Mouse (Mus musculus) embryo, embryonic 11.5 days (tissue): ENCODE measurements around the gene Man1a2.

ENCODE experiments used
- DNase-seq: peaks from one replicate; pipeline ENCODE4 v3.0.0-alpha.2; 2012; ENCODE audit warnings: low read depth, low spot score

The Man1a2 gene

GRCm38 (mm10) chr3:100685087-100685762 is at the start of gene Man1a2:
Gene Man1a2, minus strand, starts transcription at chr3:100685503.
- peak; percentile 70 for DNase-seq

GRCm38 (mm10) chr3:100734482-100735154 is 49.3 kb upstream of the Man1a2 start:
- DNase-seq = no peak

- DNase-seq = no peak
These were observed 46.6 kb upstream of the Man1a2 start for GRCm38 (mm10) chr3:100731896-100732295.

- DNase-seq = no peak
These were observed 46.0 kb upstream of the Man1a2 start for GRCm38 (mm10) chr3:100731347-100731746.

- no peak for DNase-seq
These were observed 42.9 kb upstream of the Man1a2 start for GRCm38 (mm10) chr3:100728008-100728712.

- DNase-seq = no peak
These were observed 40.8 kb upstream of the Man1a2 start for GRCm38 (mm10) chr3:100725960-100726674.

GRCm38 (mm10) chr3:100720786-100721300 is 35.5 kb upstream of the Man1a2 start:
- DNase-seq = no peak

GRCm38 (mm10) chr3:100716241-100716640 is 30.9 kb upstream of the Man1a2 start:
- DNase-seq = no peak

- DNase-seq = no peak
These were observed 30.1 kb upstream of the Man1a2 start for GRCm38 (mm10) chr3:100715367-100715766.

- DNase-seq = no peak
These were observed 28.1 kb upstream of the Man1a2 start for GRCm38 (mm10) chr3:100713142-100714005.

GRCm38 (mm10) chr3:100712140-100712539 is 26.8 kb upstream of the Man1a2 start:
- no peak for DNase-seq

GRCm38 (mm10) chr3:100711486-100711885 is 26.2 kb upstream of the Man1a2 start:
- peak; percentile 23 for DNase-seq

- DNase-seq = no peak
These were observed 21.8 kb upstream of the Man1a2 start for GRCm38 (mm10) chr3:100707117-100707516.

- DNase-seq = no peak
These were observed 19.9 kb upstream of the Man1a2 start for GRCm38 (mm10) chr3:100705128-100705667.

- DNase-seq = no peak
These were observed 18.7 kb upstream of the Man1a2 start for GRCm38 (mm10) chr3:100703847-100704644.

GRCm38 (mm10) chr3:100702875-100703846 is 17.9 kb upstream of the Man1a2 start:
- no peak for DNase-seq

- no peak for DNase-seq
These were observed 3.4 kb upstream of the Man1a2 start for GRCm38 (mm10) chr3:100688747-100689146.

- DNase-seq = no peak
These were observed 1.5 kb upstream of the Man1a2 start for GRCm38 (mm10) chr3:100686756-100687155.
